Comparison of ENCODE assay signal across 21 mouse cellular contexts in genomic region chr5:28481730-28482129, GRCm38 (mm10). TPM values are rescaled to one million over a fixed set of nuclear protein-coding genes. Genes with fewer than 3 reads are reported as not detected.
DNase-seq lines count a peak whose midpoint lies in the region; TF ChIP-seq lines count a peak whose summit lies in the region.
"Had no signal": no experiment of that assay in that cellular context is flagged by ENCODE, and none has a peak within 500 bp of the region (broad histone marks: within the 10 kb centered on the region; RNA-seq: fewer than 3 reads in every experiment).

No protein-coding gene starts in this region.

- H3K27me3 ChIP-seq in heart, adult 2 months (ENCODE audit: control insufficient read depth, insufficient read depth, low read length), result no peaks in the 10 kb centered on the region
- H3K27me3 ChIP-seq in heart, embryonic 10.5 days (ENCODE audit: insufficient read depth, poor library complexity, severe bottlenecking), result no peaks in the 10 kb centered on the region

- TF ChIP-seq POLR2A in heart, adult 2 months (IDR thresholded peaks at IDR 0.05; ENCODE audit: insufficient read depth, low read depth, low read length), result no peak

- H3K79me2 ChIP-seq in heart, adult 2 months (replicated peaks; ENCODE audit: control insufficient read depth, insufficient read depth, low read length), result no peaks in the 10 kb centered on the region

- no peaks in the 10 kb centered on the region for H3K9me3 ChIP-seq in heart, embryonic 10.5 days
- H3K9me3 ChIP-seq: G1E had no signal

- no peaks in the 10 kb centered on the region for H3K36me3 ChIP-seq in heart, adult 2 months (ENCODE audit: control insufficient read depth, insufficient read depth, low read length)
- no peaks in the 10 kb centered on the region for H3K36me3 ChIP-seq in heart, embryonic 10.5 days
- H3K36me3 ChIP-seq: G1E had no signal

- no peak for TF ChIP-seq EP300 in heart, adult 2 months (IDR thresholded peaks at IDR 0.05; ENCODE audit: insufficient read depth, low read depth, low read length)

- H3K27ac ChIP-seq in heart, adult 2 months, result no peak overlapping the region
- H3K27ac ChIP-seq in heart, embryonic 10.5 days, result no peak overlapping the region

- intact Hi-C loops in heart, adult 2 months (cut with DNase I), result no loop called here

- H3K4me3 ChIP-seq in heart, adult 2 months, result no peak overlapping the region
- no peak overlapping the region for H3K4me3 ChIP-seq in heart, embryonic 10.5 days

- H3K4me1 ChIP-seq in heart, adult 2 months (ENCODE audit: control insufficient read depth, insufficient read depth, low read length), result no peaks in the 10 kb centered on the region
- H3K4me1 ChIP-seq in heart, embryonic 10.5 days, result no peaks in the 10 kb centered on the region

- 50% methylated on average over 2 of the region's 2 CpGs for WGBS in heart, adult 2 months
- WGBS in heart, embryonic 10.5 days, result 58% methylated on average over 2 of the region's 2 CpGs

- DNase-seq in heart, adult 11 months, result peak; percentile 77
- no peak for DNase-seq in heart, adult 2 months
- DNase-seq in heart, embryonic 10.5 days (ENCODE audit: low spot score), result peak; percentile 61
- no peak for DNase-seq in heart, adult 9 months (ENCODE audit: low spot score in 2 of 2)
- DNase-seq: adrenal gland, adult 2 months; adrenal gland, adult 8-10 months; adrenal gland, postnatal 10 days; adrenal gland, postnatal 14 days; adrenal gland, postnatal 25 days; adrenal gland, postnatal 36 days; B cell, adult 2 months; cerebellum, adult 11 months; cerebellum, adult 11-12 months; cerebellum, adult 18-20 months had no signal

- TF ChIP-seq CTCF in heart, adult 2 months (IDR thresholded peaks at IDR 0.05), result no peak

- no peak overlapping the region for H3K9ac ChIP-seq in heart, adult 2 months (ENCODE audit: low read depth, low read length)

RNA-seq across cellular contexts. Expression of gene Shh, which starts 14.7 kb away (rescaled TPM):
- total RNA-seq in heart, adult 2 months (2021), result not detected
- polyA plus RNA-seq in heart, adult 2 months (2012; rRNA removed), result not detected in 2 replicates
- polyA plus RNA-seq in heart, embryonic 10.5 days (2016; fragmentation: Nextera tagmentation; extraction: Ambion mirVana), result 0.10 and 0.68 TPM in 2 replicates
- total RNA-seq: CH12.LX, ES-E14, G1E, MEL had no signal
- polyA plus RNA-seq: activated CD4-positive, CD25-positive, alpha-beta regulatory T cell, adult 4 months; C2C12; CD4-positive, CD25-positive, alpha-beta regulatory T cell, adult 4 months; G1E had no signal

Comparison
In these comparisons a context has a peak if more than half of its experiments do, and no peak if none do; other contexts are left out.
1. DNase-seq: peak in heart, adult 11 months (single experiment) and heart, embryonic 10.5 days (single experiment); none in heart, adult 2 months (0 of 2) and heart, adult 9 months (0 of 2).